Comparison of ENCODE assay signal across 12 mouse cellular contexts in the genomic region with DNA sequence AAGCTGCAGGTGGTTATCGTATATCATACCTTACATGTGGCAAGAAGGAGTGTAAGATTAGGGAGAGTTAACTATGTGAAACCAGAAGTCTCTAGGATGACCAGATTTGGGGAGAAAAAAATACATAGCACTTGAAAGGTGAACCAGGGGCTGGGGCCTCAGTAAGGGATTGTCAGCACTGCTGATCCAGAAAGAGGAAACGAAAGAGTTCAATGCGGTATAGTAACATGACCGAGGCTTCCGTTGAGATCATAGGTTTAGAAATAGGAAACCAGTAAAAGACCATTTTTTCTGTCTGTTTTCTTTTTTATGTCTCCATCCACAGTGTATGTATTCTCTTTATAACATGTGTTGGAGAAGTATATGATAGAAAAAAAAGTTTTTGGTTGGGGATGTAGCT. TPM values are rescaled to one million over a fixed set of nuclear protein-coding genes. Genes with fewer than 3 reads are reported as not detected.
DNase-seq lines count a peak whose midpoint lies in the region; ATAC-seq and TF ChIP-seq lines count a peak whose summit lies in the region.
"Had no signal": no experiment of that assay in that cellular context is flagged by ENCODE, and none has a peak within 500 bp of the region (broad histone marks: within the 10 kb centered on the region; RNA-seq: fewer than 3 reads in every experiment).

No protein-coding gene starts in this region.

- WGBS in liver, adult 2 months: 90% methylated on average over 5 of the region's 5 CpGs
- 98% methylated on average over 5 of the region's 5 CpGs for WGBS in hindbrain, embryonic 16.5 days

- peak; percentile 39 for DNase-seq in liver, adult 2 months (ENCODE audit: extremely low read depth, low read depth, low spot score)
- no peak for DNase-seq in liver
- DNase-seq in CD4-positive, CD25-positive, alpha-beta regulatory T cell, adult 2 months (ENCODE audit: low read depth, low spot score): peak; percentile 57
- peak; percentile 37 for DNase-seq in skeletal muscle tissue, adult 2 months (ENCODE audit: low read depth, low spot score)
- DNase-seq in adrenal gland, postnatal 4 days (ENCODE audit: low spot score in 2 of 2): no peak
- DNase-seq: cerebellum, postnatal 36 days; kidney, postnatal 4 days had no signal

- peaks cover 12% of the 10 kb centered on the region for H3K36me3 ChIP-seq in liver, adult 2 months (ENCODE audit: control insufficient read depth, insufficient read depth, low read length)
- peaks cover 4% of the 10 kb centered on the region; the same call in 1 of the 2 replicates for H3K36me3 ChIP-seq in hindbrain, embryonic 16.5 days (ENCODE audit: control insufficient read depth, insufficient read depth, low read length)

- H3K4me1 ChIP-seq in liver, adult 2 months (ENCODE audit: control insufficient read depth, insufficient read depth, low read length): peaks cover 12% of the 10 kb centered on the region
- peaks cover 12% of the 10 kb centered on the region for H3K4me1 ChIP-seq in hindbrain, embryonic 16.5 days (ENCODE audit: control insufficient read depth, insufficient read depth, low read depth, low read length)

- peaks cover 21% of the 10 kb centered on the region; the same call in 1 of the 2 replicates for H3K79me2 ChIP-seq in liver, adult 2 months (ENCODE audit: control insufficient read depth, insufficient read depth, low read length)

- H3K4me2 ChIP-seq in hindbrain, embryonic 16.5 days (ENCODE audit: low read length): no peak overlapping the region

- no peak overlapping the region for H3K4me3 ChIP-seq in liver, adult 2 months (ENCODE audit: insufficient read depth, low read depth, low read length)
- H3K4me3 ChIP-seq in hindbrain, embryonic 16.5 days (ENCODE audit: low read length): no peak overlapping the region
- H3K4me3 ChIP-seq: erythroblast, embryonic 14.5 days; limb, embryonic 10.5 days had no signal

- no peaks in the 10 kb centered on the region for H3K9me3 ChIP-seq in hindbrain, embryonic 16.5 days (ENCODE audit: control insufficient read depth, low read length)
- H3K9me3 ChIP-seq: limb, embryonic 10.5 days had no signal

- TF ChIP-seq POLR2A in liver, adult 2 months (IDR thresholded peaks at IDR 0.05; ENCODE audit: extremely low read depth, insufficient read depth, low read length): no peak

- no peak for TF ChIP-seq CTCF in liver, adult 2 months (IDR thresholded peaks at IDR 0.05; ENCODE audit: low read depth, low read length)

- H3K27ac ChIP-seq in liver, adult 2 months (replicated peaks; ENCODE audit: insufficient read depth, low read depth, low read length): no peak overlapping the region
- no peak overlapping the region for H3K27ac ChIP-seq in hindbrain, embryonic 16.5 days (ENCODE audit: low read depth, low read length)
- H3K27ac ChIP-seq: limb, embryonic 10.5 days had no signal

- peak; percentile 83 for ATAC-seq in granulocyte monocyte progenitor cell, adult 5-6 weeks (replicated peaks; ENCODE audit: poor library complexity, severe bottlenecking)
- no peak for ATAC-seq in hindbrain, embryonic 16.5 days

- no peaks in the 10 kb centered on the region for H3K27me3 ChIP-seq in liver, adult 2 months (ENCODE audit: control insufficient read depth, insufficient read depth, low read length)
- 0 out of 2 replicates have a peak, but pooled peaks cover 2% of the 10 kb centered on the region for H3K27me3 ChIP-seq in hindbrain, embryonic 16.5 days (replicated peaks; ENCODE audit: control insufficient read depth, insufficient read depth, low read length)

- H3K9ac ChIP-seq in liver, adult 2 months (ENCODE audit: low read depth, low read length): no peak overlapping the region
- no peak overlapping the region for H3K9ac ChIP-seq in hindbrain, embryonic 16.5 days (ENCODE audit: low read depth, low read length)

RNA-seq across cellular contexts. Expression of a gene that starts 1.5 kb away (rescaled TPM):
- total RNA-seq in liver, adult 2 months (2014; rRNA removed): 22.1 and 26.5 TPM in 2 replicates
- polyA plus RNA-seq in liver, adult 2 months (2012; rRNA removed): 18.8 and 19.4 TPM in 2 replicates
- 24.8 and 26.1 TPM in 2 replicates for total RNA-seq in granulocyte monocyte progenitor cell, adult 5-6 weeks (2014; fragmentation: Nextera tagmentation)
- total RNA-seq in granulocyte monocyte progenitor cell, adult 5-6 weeks (2017): 14.3 and 25.7 TPM in 2 replicates
- polyA plus RNA-seq in hindbrain, embryonic 16.5 days (2015; fragmentation: Nextera tagmentation; extraction: Ambion mirVana): 169 and 177 TPM in 2 replicates
- 10 to 100 TPM; 46.4 to 51.4 TPM for total RNA-seq in adrenal gland, postnatal 4 days (2021)

RNA-seq across cellular contexts. Expression of a gene that starts 16.8 kb away (rescaled TPM):
- 1.5 and 1.6 TPM in 2 replicates for total RNA-seq in liver, adult 2 months (2014; rRNA removed)
- 0.66 and 0.99 TPM in 2 replicates for polyA plus RNA-seq in liver, adult 2 months (2012; rRNA removed)
- total RNA-seq in granulocyte monocyte progenitor cell, adult 5-6 weeks (2014; fragmentation: Nextera tagmentation): not detected in 2 replicates
- 0.04 and 0.10 TPM in 2 replicates for total RNA-seq in granulocyte monocyte progenitor cell, adult 5-6 weeks (2017)
- polyA plus RNA-seq in hindbrain, embryonic 16.5 days (2015; fragmentation: Nextera tagmentation; extraction: Ambion mirVana): 1.2 and 2.2 TPM in 2 replicates
- 1 to 10 TPM; 2.6 to 3.2 TPM for total RNA-seq in adrenal gland, postnatal 4 days (2021)
- polyA plus RNA-seq: erythroblast, embryonic 14.5 days had no signal

RNA-seq across cellular contexts. Expression of a gene that starts 48.8 kb away (rescaled TPM):
- 1.7 and 1.8 TPM in 2 replicates for total RNA-seq in liver, adult 2 months (2014; rRNA removed)
- 0.52 and 1.1 TPM in 2 replicates for polyA plus RNA-seq in liver, adult 2 months (2012; rRNA removed)
- total RNA-seq in granulocyte monocyte progenitor cell, adult 5-6 weeks (2014; fragmentation: Nextera tagmentation): 1.7 TPM in 1 of 2 replicates, not detected in the other
- total RNA-seq in granulocyte monocyte progenitor cell, adult 5-6 weeks (2017): 0.93 and 1.3 TPM in 2 replicates
- 1.2 and 2.0 TPM in 2 replicates for polyA plus RNA-seq in hindbrain, embryonic 16.5 days (2015; fragmentation: Nextera tagmentation; extraction: Ambion mirVana)
- total RNA-seq in adrenal gland, postnatal 4 days (2021): 1 to 10 TPM; 4.2 to 5.2 TPM
- total RNA-seq: ES-E14 had no signal
- polyA plus RNA-seq: erythroblast, embryonic 14.5 days had no signal

RNA-seq across cellular contexts. Expression of a gene that starts 53.1 kb away (rescaled TPM):
- 1.7 and 2.3 TPM in 2 replicates for total RNA-seq in liver, adult 2 months (2014; rRNA removed)
- polyA plus RNA-seq in liver, adult 2 months (2012; rRNA removed): 3.1 and 3.3 TPM in 2 replicates
- total RNA-seq in granulocyte monocyte progenitor cell, adult 5-6 weeks (2014; fragmentation: Nextera tagmentation): 5.2 and 8.1 TPM in 2 replicates
- 1.6 and 3.5 TPM in 2 replicates for total RNA-seq in granulocyte monocyte progenitor cell, adult 5-6 weeks (2017)
- polyA plus RNA-seq in hindbrain, embryonic 16.5 days (2015; fragmentation: Nextera tagmentation; extraction: Ambion mirVana): 6.7 and 8.3 TPM in 2 replicates
- total RNA-seq in adrenal gland, postnatal 4 days (2021): 10 to 100 TPM; 21.3 to 22.1 TPM

Comparison
In these comparisons a context has a peak if more than half of its experiments do, and no peak if none do; other contexts are left out.
1. DNase-seq: peak in liver, adult 2 months (single experiment), CD4-positive, CD25-positive, alpha-beta regulatory T cell, adult 2 months (single experiment) and skeletal muscle tissue, adult 2 months (single experiment); none in liver (single experiment) and adrenal gland, postnatal 4 days (0 of 2).